Mouse (Mus musculus) intestine, postnatal 0 days (tissue): ENCODE measurements around the gene Rhbdd2. TPM values are rescaled to one million over a fixed set of nuclear protein-coding genes. Genes with fewer than 3 reads are reported as not detected.
A peak's percentile ranks its signal among the peaks of the same experiment; 100 is the strongest.

Experiments
- ATAC-seq: fragments of 200-750 bp; cut with Nextera tagmentation; 2 replicates; pipeline ENCODE4 v1.8.0; 2017; ENCODE audit warnings: mild to moderate bottlenecking, moderate TSS enrichment, moderate library complexity
- H3K27ac ChIP-seq: fragments of 300-500 bp; sonication (generic); 2 replicates; pipeline ENCODE4 v1.5.1; 2014; ENCODE audit warnings: mild to moderate bottlenecking, low read depth, low read length, moderate library complexity
- H3K27me3 ChIP-seq: fragments of 300-500 bp; sonication (generic); replicated peaks from 2 replicates; pipeline ENCODE4 v1.6.1; 2014; ENCODE audit warnings: low read length, mixed read lengths; ENCODE audit not compliant: control insufficient read depth, insufficient read depth
- H3K36me3 ChIP-seq: fragments of 300-500 bp; sonication (generic); 2 replicates; pipeline ENCODE4 v1.6.1; 2014; ENCODE audit warnings: mild to moderate bottlenecking, moderate library complexity; ENCODE audit not compliant: control insufficient read depth, insufficient read depth
- H3K4me1 ChIP-seq: fragments of 300-500 bp; sonication (generic); replicated peaks from 2 replicates; pipeline ENCODE4 v1.6.1; 2014; ENCODE audit warnings: antibody characterized with exemption, low read length, mixed read lengths; ENCODE audit not compliant: control insufficient read depth, insufficient read depth
- H3K4me2 ChIP-seq: fragments of 300-500 bp; sonication (generic); replicated peaks from 2 replicates; pipeline ENCODE4 v1.6.1; 2014; ENCODE audit warnings: low read depth, mild to moderate bottlenecking, moderate library complexity
- H3K4me3 ChIP-seq: fragments of 300-500 bp; sonication (generic); 2 replicates; pipeline ENCODE4 v1.5.1; 2014; ENCODE audit warnings: low read depth, low read length
- H3K9ac ChIP-seq: fragments of 300-500 bp; sonication (generic); 2 replicates; pipeline ENCODE4 v1.6.1; 2014; ENCODE audit warnings: mild to moderate bottlenecking, low read depth, low read length
- H3K9me3 ChIP-seq: fragments of 300-500 bp; sonication (generic); 2 replicates; pipeline ENCODE4 v1.6.1; 2016; ENCODE audit warnings: mixed run types; ENCODE audit not compliant: control insufficient read depth
- CTCF ChIP-seq: sonication (generic); IDR thresholded peaks from 2 replicates; pipeline ENCODE4 v1.5.1; 2016; ENCODE audit warnings: low read depth, mild to moderate bottlenecking, control low read depth, antibody characterized with exemption, moderate library complexity
- WGBS: fragments of 180-500 bp; shearing (Covaris S2); extraction: QIAGEN DNeasy Blood & Tissue Kit; methylation state at CpG from one replicate; pipeline ENCODE4 v1.1.7; 2014; 5-methylcytosine and 5-hydroxymethylcytosine counted together
- polyA plus RNA-seq: library from polyadenylated mRNA; unstranded; fragments of >200 nt; fragmentation: Nextera tagmentation; extraction: Ambion mirVana; gene quantifications from 2 replicates; pipeline ENCODE4 v1.2.1, GENCODE M21; 2015

Gene Rhbdd2
- polyA plus RNA-seq, 1 experiment from 2014 or later, result 28.5 TPM

DNA sequence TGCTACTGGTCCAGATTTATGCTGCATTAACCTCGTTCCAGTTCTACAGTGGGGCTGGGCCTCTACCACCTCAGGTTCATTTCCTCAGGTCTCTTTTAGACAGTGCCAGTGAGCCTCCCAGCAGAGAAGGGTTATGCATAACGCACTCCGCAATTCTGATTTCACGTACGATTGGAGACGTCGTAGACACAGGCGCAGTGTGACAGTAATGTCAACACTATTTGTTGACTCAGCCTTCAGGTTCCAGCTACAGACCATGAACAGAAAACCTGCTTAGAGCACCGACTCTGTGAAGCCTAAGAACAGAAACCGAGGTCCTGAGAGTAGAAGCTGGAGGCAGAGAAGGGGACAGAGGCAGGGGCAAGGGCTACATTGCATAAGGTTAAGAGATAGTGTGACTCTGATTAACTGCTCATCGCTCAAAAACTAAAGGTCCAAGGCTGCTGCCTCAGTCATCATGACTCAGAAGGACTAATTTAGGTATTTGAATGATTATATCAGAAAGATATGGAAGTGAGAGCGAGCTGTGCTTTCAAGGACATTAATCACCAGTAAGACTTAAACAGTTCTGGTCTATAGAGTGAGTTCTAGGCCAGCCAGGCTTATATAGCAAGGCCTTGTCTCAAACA lies 50.6 kb downstream of the Rhbdd2 start:
- H3K9me3 ChIP-seq, result no peaks in the 10 kb centered on the region
- no peaks in the 10 kb centered on the region for H3K4me1 ChIP-seq
- no peaks in the 10 kb centered on the region for H3K36me3 ChIP-seq
- no peak overlapping the region for H3K4me3 ChIP-seq
- H3K27me3 ChIP-seq, result no peaks in the 10 kb centered on the region
- H3K4me2 ChIP-seq, result no peak overlapping the region
- TF ChIP-seq CTCF, result no peak
- 51% methylated on average over 12 of the region's 12 CpGs for WGBS
- ATAC-seq, result peak; percentile 30
- H3K27ac ChIP-seq, result peak overlapping the region; percentile 50
- H3K9ac ChIP-seq, result no peak overlapping the region

DNA sequence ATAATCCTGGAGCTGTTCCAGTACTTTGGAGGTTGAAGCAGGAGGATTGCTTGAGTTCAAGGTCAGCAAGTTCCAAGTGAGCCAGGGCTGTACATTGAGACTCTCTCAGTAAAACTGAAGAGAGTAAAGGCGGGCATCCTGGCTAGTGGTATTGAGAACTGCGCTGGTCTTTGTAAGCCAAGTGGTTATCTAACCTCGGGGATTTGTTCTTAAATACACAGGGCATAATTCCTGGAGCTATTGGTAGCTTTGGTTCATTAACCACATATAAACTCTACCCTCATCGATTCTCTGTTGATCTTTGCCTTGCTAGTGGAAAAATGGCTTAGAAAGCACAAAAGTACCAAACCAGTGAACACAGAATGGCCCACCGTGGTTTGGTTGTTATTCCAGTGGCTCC lies 58.0 kb downstream of the Rhbdd2 start:
- peak overlapping the region; percentile 92 for H3K4me2 ChIP-seq
- 76% methylated on average over 5 of the region's 5 CpGs for WGBS
- peak overlapping the region; percentile 17; the same call in 1 of the 2 replicates for H3K9ac ChIP-seq
- no peaks in the 10 kb centered on the region for H3K9me3 ChIP-seq
- no peak for TF ChIP-seq CTCF
- H3K36me3 ChIP-seq, result no peaks in the 10 kb centered on the region
- H3K4me3 ChIP-seq, result peak overlapping the region; percentile 77
- H3K4me1 ChIP-seq, result peaks cover 13% of the 10 kb centered on the region; the same call in 1 of the 2 replicates
- H3K27ac ChIP-seq, result peak overlapping the region; percentile 82; the same call in 1 of the 2 replicates
- ATAC-seq, result no peak
- H3K27me3 ChIP-seq, result no peaks in the 10 kb centered on the region

DNA sequence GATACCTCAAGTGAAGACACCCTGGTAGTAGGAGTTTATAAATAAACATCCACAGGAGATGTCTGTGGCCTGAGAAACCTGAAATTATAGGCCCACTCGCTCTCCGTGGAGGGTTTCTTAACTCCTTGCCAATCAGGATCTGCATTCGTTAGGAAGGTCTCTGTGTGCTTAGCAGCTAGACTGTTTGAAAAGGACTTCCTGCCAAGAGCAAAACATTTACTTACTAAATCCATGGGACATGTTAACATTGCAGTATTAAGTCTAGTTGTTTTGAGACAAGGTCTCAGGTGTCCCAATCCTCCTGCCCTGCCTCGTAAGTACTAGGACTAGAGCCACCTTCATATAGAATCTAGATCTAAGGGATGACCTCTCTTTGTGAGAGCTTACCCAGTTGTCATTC lies 58.8 kb downstream of the Rhbdd2 start:
- Histone ChIP-seq H3K27me3 (no peaks in the 10 kb centered on the region), H3K36me3 (no peaks in the 10 kb centered on the region), H3K4me1 (peaks cover 13% of the 10 kb centered on the region; the same call in 1 of the 2 replicates), H3K9ac (no peak overlapping the region), H3K4me3 (no peak overlapping the region), H3K4me2 (no peak overlapping the region), H3K27ac (no peak overlapping the region), H3K9me3 (no peaks in the 10 kb centered on the region)
- TF ChIP-seq CTCF, result no peak
- WGBS, result 71% methylated on average over 4 of the region's 4 CpGs
- no peak for ATAC-seq

DNA sequence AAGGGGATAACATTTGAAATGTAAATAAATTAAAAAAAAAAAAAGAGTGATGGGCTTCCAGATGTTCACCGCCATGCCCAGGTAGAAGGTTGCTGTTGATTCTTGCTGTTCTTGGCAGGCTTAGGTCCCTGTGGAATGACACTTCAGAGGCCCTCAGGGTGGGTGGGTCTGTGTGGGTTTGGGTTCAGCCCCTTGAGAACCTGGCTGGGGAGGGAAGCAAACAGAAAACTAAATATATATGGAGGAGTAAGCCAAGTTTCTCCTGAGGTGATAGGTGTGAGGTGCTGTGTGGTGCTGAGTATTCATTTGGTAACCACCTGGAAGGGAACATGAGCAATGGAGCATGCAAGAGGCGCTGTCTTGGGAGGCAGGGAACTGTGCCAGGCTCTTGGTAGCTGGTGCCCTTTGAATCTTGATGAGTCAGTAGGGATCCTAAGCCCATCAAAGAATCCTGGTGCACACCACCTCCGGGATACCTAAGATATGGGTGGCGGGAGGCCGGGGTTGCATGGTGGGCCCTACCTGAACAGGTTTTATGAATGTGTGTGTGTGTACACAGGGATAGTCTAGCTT lies 60.9 kb downstream of the Rhbdd2 start:
- Histone ChIP-seq H3K4me1 (peaks cover 10% of the 10 kb centered on the region; the same call in 1 of the 2 replicates), H3K27me3 (no peaks in the 10 kb centered on the region), H3K9me3 (no peaks in the 10 kb centered on the region), H3K36me3 (no peaks in the 10 kb centered on the region), H3K4me3 (no peak overlapping the region), H3K4me2 (no peak overlapping the region), H3K27ac (no peak overlapping the region; the same call in 1 of the 2 replicates), H3K9ac (no peak overlapping the region)
- no peak for ATAC-seq
- 90% methylated on average over 5 of the region's 5 CpGs for WGBS
- no peak for TF ChIP-seq CTCF

DNA sequence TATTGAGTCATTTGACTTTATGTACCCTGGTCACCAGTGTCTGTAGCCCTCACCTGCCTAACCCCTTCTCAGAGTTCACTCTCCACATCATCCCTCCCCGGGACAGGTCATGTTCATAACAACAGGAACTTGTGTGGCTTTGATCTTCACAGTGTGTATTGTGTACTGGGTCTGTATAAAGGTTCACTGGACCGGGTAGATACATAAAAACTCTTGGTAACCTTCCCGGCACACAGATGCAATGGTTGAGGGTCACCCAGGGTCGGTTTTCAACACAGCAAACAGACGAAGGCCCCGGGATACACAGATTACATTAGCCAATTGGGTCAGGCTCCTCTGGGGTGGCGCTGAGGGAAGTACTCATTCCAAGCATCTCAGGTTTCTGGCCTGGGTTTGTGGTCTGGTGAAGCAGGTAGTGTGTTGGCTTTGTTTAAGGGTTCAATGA lies 62.9 kb downstream of the Rhbdd2 start:
- peaks cover 7% of the 10 kb centered on the region; the same call in 1 of the 2 replicates for H3K4me1 ChIP-seq
- H3K27ac ChIP-seq, result no peak overlapping the region
- no peak overlapping the region for H3K4me2 ChIP-seq
- TF ChIP-seq CTCF, result no peak
- ATAC-seq, result peak; percentile 87
- H3K9ac ChIP-seq, result no peak overlapping the region
- H3K4me3 ChIP-seq, result no peak overlapping the region
- 52% methylated on average over 7 of the region's 7 CpGs for WGBS
- peaks cover 3% of the 10 kb centered on the region for H3K36me3 ChIP-seq
- no peaks in the 10 kb centered on the region for H3K9me3 ChIP-seq
- H3K27me3 ChIP-seq, result no peaks in the 10 kb centered on the region

Other genes starting within 250 kb of the Rhbdd2 start
- 5.2 and 5.3 TPM in 2 replicates for gene Pom121, start 238.1 kb upstream of the Rhbdd2 start, polyA plus RNA-seq
- gene Hip1, start 87.5 kb upstream of the Rhbdd2 start, polyA plus RNA-seq, result 5.9 and 6.4 TPM in 2 replicates
- gene Ccl26, start 69.0 kb upstream of the Rhbdd2 start, polyA plus RNA-seq, result not detected in 2 replicates
- gene Ccl24, start 59.6 kb upstream of the Rhbdd2 start, polyA plus RNA-seq, result 52.0 and 58.3 TPM in 2 replicates
- 82.3 and 91.7 TPM in 2 replicates for gene Por, start 37.4 kb downstream of the Rhbdd2 start, polyA plus RNA-seq
- gene Tmem120a, start 111.8 kb downstream of the Rhbdd2 start, polyA plus RNA-seq, result 127 and 132 TPM in 2 replicates
- gene Styxl1, start 145.8 kb downstream of the Rhbdd2 start, polyA plus RNA-seq, result 0.21 and 0.27 TPM in 2 replicates
- gene Mdh2, start 145.9 kb downstream of the Rhbdd2 start, polyA plus RNA-seq, result 798 and 872 TPM in 2 replicates
- 0.82 and 0.91 TPM in 2 replicates for gene Srrm3, start 174.3 kb downstream of the Rhbdd2 start, polyA plus RNA-seq